Mouse (Mus musculus) embryo, embryonic 9.5 days (tissue): Measurements from ENCODE around the gene Ascl3.
A peak's percentile ranks its signal among the peaks of the same experiment; 100 is the strongest.

ENCODE experiments used
- DNase-seq: peaks from one replicate; pipeline ENCODE4 v3.0.0-alpha.2; 2017; ENCODE audit errors: extremely low spot score

Ascl3 gene

DNA sequence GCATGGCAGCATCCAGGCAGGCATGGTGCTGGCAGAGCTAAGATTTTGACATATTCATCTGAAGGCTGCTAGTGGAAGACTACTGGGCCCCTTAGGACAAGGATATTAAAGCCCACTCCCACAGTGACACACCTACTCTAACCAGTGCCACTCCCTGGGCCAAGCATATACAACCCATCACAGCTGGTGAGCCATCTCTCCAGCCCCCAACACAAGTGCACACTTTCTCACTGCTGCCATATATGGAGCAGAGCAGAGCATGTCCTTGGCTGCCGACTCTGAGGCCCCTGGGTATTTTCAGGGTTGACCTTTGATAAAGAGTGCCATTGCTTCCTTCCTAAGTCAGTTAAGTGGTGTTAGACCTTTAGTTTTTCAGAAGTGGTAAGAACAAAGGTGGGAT lies 21.5 kb downstream of the Ascl3 start:
- DNase-seq, result no peak

DNA sequence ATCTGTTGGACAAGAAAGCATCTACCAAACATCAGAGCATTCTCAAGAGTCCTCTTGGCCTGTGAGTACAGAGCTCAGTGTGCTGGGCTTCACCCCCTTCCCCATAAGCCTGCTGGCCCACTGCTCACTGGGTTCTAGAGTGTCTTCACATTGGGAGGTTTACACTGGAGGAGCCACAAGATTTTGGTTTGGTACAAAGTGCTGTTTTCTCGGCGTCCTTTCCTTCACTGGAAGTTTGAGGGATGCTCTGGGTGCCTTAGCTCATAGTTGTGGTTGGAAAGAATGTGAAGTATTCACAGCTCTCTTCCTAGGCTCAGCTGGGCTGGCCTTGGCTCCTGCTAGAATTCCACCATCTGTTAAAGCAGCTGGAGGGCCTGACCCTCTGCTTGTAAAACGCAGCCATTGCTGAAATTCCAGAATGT lies 22.6 kb downstream of the Ascl3 start:
- DNase-seq, result no peak

- peak; percentile 27 for DNase-seq
Measured at GRCm38 (mm10) chr7:109707023-109707785, 24.3 kb downstream of the Ascl3 start.

DNA sequence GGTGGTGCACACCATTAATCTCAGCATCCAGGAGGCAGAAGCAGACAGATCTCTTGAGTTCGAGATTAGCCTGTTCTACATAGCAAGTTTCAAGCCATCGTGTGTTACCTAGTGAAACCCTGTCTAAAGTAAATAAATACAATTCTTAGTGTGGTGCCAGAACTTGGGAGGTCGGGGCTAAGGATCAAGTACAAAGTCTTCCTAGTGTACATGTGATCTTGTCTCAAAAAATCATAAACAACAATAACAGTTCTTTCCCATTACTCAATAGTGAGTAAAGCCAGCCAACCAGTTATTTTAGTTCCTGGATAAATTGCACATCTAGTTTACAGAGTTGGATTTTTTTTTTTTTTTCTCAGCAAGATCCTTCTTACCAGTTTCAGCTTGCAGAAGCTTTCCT lies 27.1 kb downstream of the Ascl3 start:
- no peak for DNase-seq

GRCm38 (mm10) chr7:109704016-109704377 lies 27.5 kb downstream of the Ascl3 start:
- DNase-seq, result no peak

GRCm38 (mm10) chr7:109703190-109704015 lies 28.1 kb downstream of the Ascl3 start, which contains the start of the genes St5 and Akip1:
St5 (minus strand) TSS chr7:109703605.
Akip1 (plus strand) TSS chr7:109703690.
- DNase-seq, result peak; percentile 98

DNA sequence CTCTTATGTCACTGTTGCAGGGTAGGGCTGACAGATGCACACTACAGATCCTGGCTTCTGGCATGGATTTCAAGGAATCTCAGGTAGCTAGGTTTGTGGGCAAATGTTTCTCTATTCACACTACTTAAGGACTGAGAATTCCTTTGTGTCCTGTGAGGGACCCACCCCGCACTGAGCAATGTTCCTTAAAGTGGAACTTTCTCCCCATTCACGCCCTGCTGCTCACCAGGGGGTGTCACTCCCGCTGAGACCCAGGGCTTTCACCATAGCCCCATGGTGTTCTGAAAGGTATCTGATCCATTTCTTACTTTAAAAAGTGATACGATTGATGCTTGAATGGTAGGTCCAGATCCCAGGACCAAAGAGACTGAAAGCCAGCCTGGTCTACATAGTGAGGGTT lies 28.8 kb downstream of the Ascl3 start:
- DNase-seq, result no peak

- no peak for DNase-seq
Measured at GRCm38 (mm10) chr7:109700213-109700612, 31.3 kb downstream of the Ascl3 start.

DNA sequence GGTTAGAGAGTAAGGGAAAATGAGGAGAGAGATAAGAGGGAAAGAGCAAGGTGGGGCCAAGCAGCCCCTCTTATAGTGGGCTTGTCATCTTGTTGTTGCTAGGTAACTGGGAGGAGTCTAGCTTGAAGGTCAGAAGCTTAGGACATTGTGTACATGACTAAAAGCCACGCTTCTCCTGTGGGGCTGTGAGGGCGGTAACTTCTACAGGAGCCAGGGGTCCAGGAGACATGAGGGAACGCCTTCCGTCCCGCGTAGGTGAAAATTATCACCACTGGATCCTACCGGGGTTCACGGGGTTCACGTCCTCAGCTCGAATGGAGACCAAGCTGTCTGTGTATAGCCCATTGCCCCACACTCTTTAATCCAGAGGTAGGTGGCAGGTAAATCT lies 36.2 kb downstream of the Ascl3 start:
- no peak for DNase-seq

DNA sequence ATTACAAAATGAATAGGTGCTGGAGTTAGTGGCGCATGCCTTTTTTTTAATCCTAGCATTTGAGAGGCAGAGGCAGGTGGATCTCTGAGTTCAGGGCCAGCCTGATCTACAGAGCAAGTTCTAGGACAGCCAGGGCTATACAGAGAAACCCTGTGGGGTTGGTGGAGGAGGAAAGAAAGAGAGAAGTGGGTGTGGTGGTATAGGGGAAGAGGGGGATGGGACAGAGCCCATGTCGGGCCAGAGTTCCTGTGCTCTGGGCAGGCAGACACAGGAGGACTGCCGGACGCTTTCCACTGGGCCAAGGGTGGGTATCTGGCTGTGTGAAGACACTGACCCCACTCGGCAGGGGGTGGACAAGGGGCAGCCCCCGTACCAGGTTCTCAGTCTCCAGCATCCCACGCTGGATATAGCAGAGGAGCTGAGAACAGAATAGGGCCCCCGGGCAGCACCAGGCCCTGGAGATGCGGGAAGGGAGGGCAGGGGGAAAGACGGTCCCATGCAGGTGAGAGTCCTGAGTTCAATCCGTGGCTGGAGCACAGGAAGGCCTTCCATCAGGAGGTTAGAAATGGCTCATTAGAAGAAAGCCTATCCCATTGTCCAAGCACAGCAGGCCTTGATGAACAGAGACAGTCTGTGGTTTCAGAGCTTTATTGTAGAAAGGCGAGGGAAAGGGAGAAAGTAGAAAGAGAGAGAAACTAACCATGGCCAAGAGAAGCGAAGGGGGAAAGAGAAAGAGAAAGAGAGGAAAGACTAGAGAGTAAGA lies 36.8 kb downstream of the Ascl3 start:
- no peak for DNase-seq

GRCm38 (mm10) chr7:109690961-109691360 lies 40.6 kb downstream of the Ascl3 start:
- no peak for DNase-seq

GRCm38 (mm10) chr7:109690101-109690500 lies 41.4 kb downstream of the Ascl3 start:
- DNase-seq, result no peak

DNA sequence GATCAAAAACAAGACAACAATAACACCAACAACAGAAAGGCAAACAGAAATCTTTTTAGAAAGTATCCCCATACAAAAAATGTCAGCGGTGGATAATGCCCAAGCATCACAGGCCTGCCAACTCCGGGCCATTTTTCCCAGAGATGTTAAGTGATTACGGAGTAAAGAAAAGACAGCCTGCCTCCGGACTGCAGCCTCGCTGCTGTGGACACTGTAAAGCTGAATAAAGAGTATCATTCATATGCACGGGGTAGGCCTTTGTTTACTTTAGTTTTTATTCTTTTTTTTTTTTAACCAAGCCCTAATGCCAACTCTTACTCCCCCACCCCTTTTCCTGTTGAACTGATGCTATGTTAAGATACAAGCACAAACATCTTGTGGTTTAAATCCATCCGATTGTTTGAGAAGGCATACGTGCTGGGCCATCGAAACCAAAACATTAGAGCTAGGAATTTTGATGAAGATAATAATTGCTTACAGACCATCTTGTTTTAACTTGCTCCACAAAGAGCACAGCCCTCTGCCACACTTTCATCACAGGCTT lies 44.9 kb downstream of the Ascl3 start:
- DNase-seq, result no peak

GRCm38 (mm10) chr7:109680879-109681278 lies 50.6 kb downstream of the Ascl3 start:
- DNase-seq, result no peak

- DNase-seq, result no peak
Measured at GRCm38 (mm10) chr7:109680284-109680683, 51.2 kb downstream of the Ascl3 start.
